Mouse (Mus musculus): ENCODE data around the gene Glce. TPM values are rescaled to one million over a fixed set of nuclear protein-coding genes. Genes with fewer than 3 reads are reported as not detected.

Gene Glce
- polyA plus RNA-seq, 1 experiment from 2014 or later: 27.5 TPM

- WGBS: 80% methylated on average over 3 of the region's 3 CpGs
- Histone ChIP-seq H3K36me3 (no peaks in the 10 kb centered on the region), H3K27me3 (ENCODE audit: low read depth, poor library complexity, severe bottlenecking) (no peaks in the 10 kb centered on the region), H3K9me3 (replicated peaks) (no peaks in the 10 kb centered on the region), H3K4me3 (no peak overlapping the region), H3K27ac (no peak overlapping the region), H3K4me1 (peaks cover under 1% of the 10 kb centered on the region; the same call in 1 of the 2 replicates)
- DNase-seq (ENCODE audit: low spot score): no peak
These were observed 6.6 kb downstream of the Glce start for GRCm38 (mm10) chr9:62115826-62116225.

- H3K27me3 ChIP-seq (ENCODE audit: low read depth, poor library complexity, severe bottlenecking): no peaks in the 10 kb centered on the region
- H3K27ac ChIP-seq: no peak overlapping the region
- H3K4me1 ChIP-seq: no peaks in the 10 kb centered on the region
- no peak overlapping the region for H3K4me3 ChIP-seq
- H3K9me3 ChIP-seq (replicated peaks): no peaks in the 10 kb centered on the region
- WGBS: 79% methylated on average over 1 of the region's 1 CpGs
- DNase-seq (ENCODE audit: low spot score): no peak
- H3K36me3 ChIP-seq: no peaks in the 10 kb centered on the region
These were observed 25.9 kb downstream of the Glce start for GRCm38 (mm10) chr9:62096603-62097002.

- H3K27ac ChIP-seq: no peak overlapping the region
- no peaks in the 10 kb centered on the region for H3K27me3 ChIP-seq (ENCODE audit: low read depth, poor library complexity, severe bottlenecking)
- no peak overlapping the region for H3K4me3 ChIP-seq
- no peaks in the 10 kb centered on the region for H3K9me3 ChIP-seq (replicated peaks)
- H3K36me3 ChIP-seq: no peaks in the 10 kb centered on the region
- WGBS: 92% methylated on average over 5 of the region's 5 CpGs
- DNase-seq (ENCODE audit: low spot score): no peak
- peaks cover 8% of the 10 kb centered on the region for H3K4me1 ChIP-seq
These were observed 30.9 kb downstream of the Glce start for GRCm38 (mm10) chr9:62091604-62092003.

- Histone ChIP-seq H3K4me3 (no peak overlapping the region), H3K4me1 (peaks cover 29% of the 10 kb centered on the region), H3K27me3 (ENCODE audit: low read depth, poor library complexity, severe bottlenecking) (no peaks in the 10 kb centered on the region), H3K27ac (no peak overlapping the region), H3K36me3 (peaks cover 10% of the 10 kb centered on the region), H3K9me3 (replicated peaks) (no peaks in the 10 kb centered on the region)
- 93% methylated on average over 2 of the region's 2 CpGs for WGBS
- DNase-seq (ENCODE audit: low spot score): no peak
These were observed 36.9 kb downstream of the Glce start for GRCm38 (mm10) chr9:62085548-62085947.

- no peak overlapping the region for H3K4me3 ChIP-seq
- H3K36me3 ChIP-seq: peaks cover 10% of the 10 kb centered on the region
- H3K9me3 ChIP-seq (replicated peaks): no peaks in the 10 kb centered on the region
- no peak for DNase-seq (ENCODE audit: low spot score)
- H3K4me1 ChIP-seq: peaks cover 35% of the 10 kb centered on the region
- H3K27ac ChIP-seq: no peak overlapping the region
- 93% methylated on average over 4 of the region's 4 CpGs for WGBS
- no peaks in the 10 kb centered on the region for H3K27me3 ChIP-seq (ENCODE audit: low read depth, poor library complexity, severe bottlenecking)
These were observed 37.6 kb downstream of the Glce start for GRCm38 (mm10) chr9:62084896-62085295.

- Histone ChIP-seq H3K4me1 (peaks cover 40% of the 10 kb centered on the region), H3K4me3 (no peak overlapping the region), H3K27me3 (ENCODE audit: low read depth, poor library complexity, severe bottlenecking) (no peaks in the 10 kb centered on the region), H3K36me3 (peaks cover 10% of the 10 kb centered on the region), H3K9me3 (replicated peaks) (no peaks in the 10 kb centered on the region), H3K27ac (no peak overlapping the region)
- WGBS: 69% methylated on average over 2 of the region's 2 CpGs
- no peak for DNase-seq (ENCODE audit: low spot score)
These were observed 39.5 kb downstream of the Glce start for GRCm38 (mm10) chr9:62082986-62083385.

- WGBS: 60% methylated on average over 3 of the region's 3 CpGs
- H3K9me3 ChIP-seq (replicated peaks): no peaks in the 10 kb centered on the region
- H3K27me3 ChIP-seq (ENCODE audit: low read depth, poor library complexity, severe bottlenecking): no peaks in the 10 kb centered on the region
- H3K36me3 ChIP-seq: peaks cover 10% of the 10 kb centered on the region
- no peak overlapping the region for H3K4me3 ChIP-seq
- no peak overlapping the region; the same call in 1 of the 2 replicates for H3K27ac ChIP-seq
- H3K4me1 ChIP-seq: peaks cover 35% of the 10 kb centered on the region
- no peak for DNase-seq (ENCODE audit: low spot score)
These were observed 40.9 kb downstream of the Glce start for GRCm38 (mm10) chr9:62081542-62081941.

GRCm38 (mm10) chr9:62080028-62080760 lies 42.3 kb downstream of the Glce start:
- Histone ChIP-seq H3K4me3 (no peak overlapping the region), H3K36me3 (peaks cover 6% of the 10 kb centered on the region), H3K27me3 (ENCODE audit: low read depth, poor library complexity, severe bottlenecking) (no peaks in the 10 kb centered on the region), H3K9me3 (replicated peaks) (no peaks in the 10 kb centered on the region), H3K27ac (no peak overlapping the region), H3K4me1 (peaks cover 34% of the 10 kb centered on the region)
- DNase-seq (ENCODE audit: low spot score): no peak

- peaks cover 4% of the 10 kb centered on the region; the same call in 1 of the 2 replicates for H3K36me3 ChIP-seq
- H3K27me3 ChIP-seq (ENCODE audit: low read depth, poor library complexity, severe bottlenecking): no peaks in the 10 kb centered on the region
- DNase-seq (ENCODE audit: low spot score): no peak
- no peaks in the 10 kb centered on the region for H3K9me3 ChIP-seq (replicated peaks)
- no peak overlapping the region for H3K4me3 ChIP-seq
- 94% methylated on average over 3 of the region's 3 CpGs for WGBS
- no peaks in the 10 kb centered on the region for H3K4me1 ChIP-seq
- H3K27ac ChIP-seq: no peak overlapping the region
These were observed 60.2 kb downstream of the Glce start for GRCm38 (mm10) chr9:62062234-62062633.

- no peak overlapping the region for H3K27ac ChIP-seq
- H3K9me3 ChIP-seq (replicated peaks): no peaks in the 10 kb centered on the region
- DNase-seq (ENCODE audit: low spot score): no peak
- H3K27me3 ChIP-seq (ENCODE audit: low read depth, poor library complexity, severe bottlenecking): no peaks in the 10 kb centered on the region
- WGBS: 91% methylated on average over 2 of the region's 2 CpGs
- H3K4me3 ChIP-seq: no peak overlapping the region
- H3K36me3 ChIP-seq: peaks cover 4% of the 10 kb centered on the region; the same call in 1 of the 2 replicates
- H3K4me1 ChIP-seq: no peaks in the 10 kb centered on the region
These were observed 62.0 kb downstream of the Glce start for GRCm38 (mm10) chr9:62060431-62060830.

- Histone ChIP-seq H3K4me1 (no peaks in the 10 kb centered on the region), H3K36me3 (peaks cover 4% of the 10 kb centered on the region; the same call in 1 of the 2 replicates), H3K4me3 (no peak overlapping the region), H3K9me3 (replicated peaks) (no peaks in the 10 kb centered on the region), H3K27ac (no peak overlapping the region), H3K27me3 (ENCODE audit: low read depth, poor library complexity, severe bottlenecking) (no peaks in the 10 kb centered on the region)
- WGBS: 97% methylated on average over 11 of the region's 11 CpGs
- DNase-seq (ENCODE audit: low spot score): no peak
These were observed 62.5 kb downstream of the Glce start for GRCm38 (mm10) chr9:62059941-62060340.

- Histone ChIP-seq H3K36me3 (peaks cover 4% of the 10 kb centered on the region; the same call in 1 of the 2 replicates), H3K27ac (no peak overlapping the region), H3K27me3 (ENCODE audit: low read depth, poor library complexity, severe bottlenecking) (no peaks in the 10 kb centered on the region), H3K4me1 (no peaks in the 10 kb centered on the region), H3K4me3 (no peak overlapping the region), H3K9me3 (replicated peaks) (no peaks in the 10 kb centered on the region)
- no peak for DNase-seq (ENCODE audit: low spot score)
- WGBS: 80% methylated on average over 7 of the region's 7 CpGs
These were observed 64.5 kb downstream of the Glce start for GRCm38 (mm10) chr9:62057881-62058506.

- no peak overlapping the region for H3K4me3 ChIP-seq
- 89% methylated on average over 2 of the region's 2 CpGs for WGBS
- H3K4me1 ChIP-seq: peaks cover 14% of the 10 kb centered on the region
- H3K27ac ChIP-seq: no peak overlapping the region
- H3K27me3 ChIP-seq (ENCODE audit: low read depth, poor library complexity, severe bottlenecking): no peaks in the 10 kb centered on the region
- peaks cover 4% of the 10 kb centered on the region; the same call in 1 of the 2 replicates for H3K36me3 ChIP-seq
- DNase-seq (ENCODE audit: low spot score): no peak
- no peaks in the 10 kb centered on the region for H3K9me3 ChIP-seq (replicated peaks)
These were observed 66.2 kb downstream of the Glce start for GRCm38 (mm10) chr9:62056206-62056605.
